Mouse (Mus musculus) liver, postnatal 0 days (tissue): Measurements from ENCODE around the gene C1ql4. TPM values are rescaled to one million over a fixed set of nuclear protein-coding genes. Genes with fewer than 3 reads are reported as not detected.

Experiments
- ATAC-seq: fragments of 200-750 bp; cut with Nextera tagmentation; 2 replicates; pipeline ENCODE4 v1.8.0; 2017; ENCODE audit warnings: mild to moderate bottlenecking, moderate library complexity
- DNase-seq: peaks from one replicate; pipeline ENCODE4 v3.0.0-alpha.2; 2016
- H3K27ac ChIP-seq: fragments of 300-500 bp; sonication (generic); 2 replicates; pipeline ENCODE4 v1.5.1; 2014; ENCODE audit warnings: antibody characterized with exemption, moderate library complexity, mild to moderate bottlenecking, low read depth
- H3K27me3 ChIP-seq: fragments of 300-500 bp; sonication (generic); 2 replicates; pipeline ENCODE4 v1.6.1; 2014; ENCODE audit warnings: low read length, control low read depth, mixed read lengths; ENCODE audit not compliant: insufficient read depth
- H3K36me3 ChIP-seq: fragments of 300-500 bp; sonication (generic); replicated peaks from 2 replicates; pipeline ENCODE4 v1.6.1; 2014; ENCODE audit warnings: mild to moderate bottlenecking, control low read depth, low read length, moderate library complexity, mixed read lengths; ENCODE audit not compliant: insufficient read depth
- H3K4me1 ChIP-seq: fragments of 300-500 bp; sonication (generic); 2 replicates; pipeline ENCODE4 v1.6.1; 2014; ENCODE audit warnings: antibody characterized with exemption, mild to moderate bottlenecking, control low read depth; ENCODE audit not compliant: insufficient read depth
- H3K4me2 ChIP-seq: fragments of 300-500 bp; sonication (generic); 2 replicates; pipeline ENCODE4 v1.6.1; 2014; ENCODE audit warnings: low read depth, mild to moderate bottlenecking, low read length, moderate library complexity, mixed read lengths
- H3K4me3 ChIP-seq: fragments of 300-500 bp; sonication (generic); 2 replicates; pipeline ENCODE4 v1.5.1; 2014; ENCODE audit warnings: low read depth, low read length
- H3K9ac ChIP-seq: fragments of 300-500 bp; sonication (generic); replicated peaks from 2 replicates; pipeline ENCODE4 v1.6.1; 2014; ENCODE audit warnings: mild to moderate bottlenecking, moderate library complexity
- H3K9me3 ChIP-seq: fragments of 300-500 bp; sonication (generic); 2 replicates; pipeline ENCODE4 v1.6.1; 2016; ENCODE audit warnings: mild to moderate bottlenecking, control low read depth, low read length, mixed read lengths
- CTCF ChIP-seq: sonication (generic); IDR thresholded peaks from 2 replicates; pipeline ENCODE4 v1.5.1; 2016; ENCODE audit warnings: antibody characterized with exemption, low read depth
- EP300 ChIP-seq: IDR thresholded peaks from 2 replicates; pipeline ENCODE4 v1.6.1; 2016; ENCODE audit warnings: antibody characterized with exemption, low read depth, mild to moderate bottlenecking
- WGBS: fragments of 180-500 bp; shearing (Covaris S2); extraction: QIAGEN DNeasy Blood & Tissue Kit; methylation state at CpG from one replicate; pipeline ENCODE4 v1.1.7; 2014; ENCODE audit not compliant: insufficient replicate concordance; 5-methylcytosine and 5-hydroxymethylcytosine counted together
- microRNA-seq: library from miRNA; unstranded; fragments of <30 nt; microRNA quantifications from one replicate; pipeline ENCODE4, GENCODE M21; 2016
- polyA plus RNA-seq: library from polyadenylated mRNA; unstranded; fragments of >200 nt; fragmentation: Nextera tagmentation; extraction: Ambion mirVana; gene quantifications from 2 replicates; pipeline ENCODE4 v1.2.1, GENCODE M21; 2015

Gene C1ql4
- polyA plus RNA-seq, 1 experiment from 2014 or later = 0.12 TPM

- TF ChIP-seq CTCF = peak; percentile 60
- no peak for TF ChIP-seq EP300
- 68% methylated on average over 26 of the region's 26 CpGs for WGBS
- Histone ChIP-seq H3K27ac (no peak overlapping the region), H3K9me3 (no peaks in the 10 kb centered on the region), H3K27me3 (no peaks in the 10 kb centered on the region), H3K4me1 (peaks cover 19% of the 10 kb centered on the region), H3K4me2 (no peak overlapping the region), H3K36me3 (peaks cover 27% of the 10 kb centered on the region), H3K4me3 (no peak overlapping the region), H3K9ac (no peak overlapping the region)
- ATAC-seq = no peak
- DNase-seq = peak; percentile 18
Measured at GRCm38 (mm10) chr15:99039996-99040919, 47.4 kb downstream of the C1ql4 start.

GRCm38 (mm10) chr15:99039306-99039705 lies 48.3 kb downstream of the C1ql4 start:
- TF ChIP-seq EP300 (no peak), CTCF (no peak)
- no peak overlapping the region for H3K9ac ChIP-seq
- no peak for ATAC-seq
- H3K27me3 ChIP-seq = no peaks in the 10 kb centered on the region
- peaks cover 37% of the 10 kb centered on the region for H3K36me3 ChIP-seq
- H3K27ac ChIP-seq = no peak overlapping the region
- no peaks in the 10 kb centered on the region for H3K9me3 ChIP-seq
- 79% methylated on average over 4 of the region's 4 CpGs for WGBS
- no peak overlapping the region for H3K4me2 ChIP-seq
- DNase-seq = no peak
- no peak overlapping the region for H3K4me3 ChIP-seq
- peaks cover 22% of the 10 kb centered on the region for H3K4me1 ChIP-seq

- TF ChIP-seq EP300 (no peak), CTCF (no peak)
- Histone ChIP-seq H3K27ac (no peak overlapping the region), H3K9me3 (no peaks in the 10 kb centered on the region), H3K27me3 (no peaks in the 10 kb centered on the region), H3K36me3 (peaks cover 39% of the 10 kb centered on the region), H3K4me2 (no peak overlapping the region), H3K4me3 (no peak overlapping the region), H3K4me1 (peaks cover 23% of the 10 kb centered on the region), H3K9ac (no peak overlapping the region)
- no peak for ATAC-seq
- no peak for DNase-seq
- 84% methylated on average over 5 of the region's 5 CpGs for WGBS
Measured at GRCm38 (mm10) chr15:99038797-99039196, 48.8 kb downstream of the C1ql4 start.

- Histone ChIP-seq H3K27me3 (no peaks in the 10 kb centered on the region), H3K4me2 (no peak overlapping the region), H3K36me3 (peaks cover 42% of the 10 kb centered on the region), H3K4me1 (peaks cover 27% of the 10 kb centered on the region), H3K9me3 (no peaks in the 10 kb centered on the region), H3K9ac (no peak overlapping the region), H3K4me3 (no peak overlapping the region), H3K27ac (no peak overlapping the region)
- 74% methylated on average over 1 of the region's 1 CpGs for WGBS
- TF ChIP-seq CTCF = no peak
- no peak for TF ChIP-seq EP300
- ATAC-seq (no peak), DNase-seq (no peak)
Measured at GRCm38 (mm10) chr15:99038025-99038424, 49.6 kb downstream of the C1ql4 start.

GRCm38 (mm10) chr15:99036249-99036905 lies 51.2 kb downstream of the C1ql4 start:
- Histone ChIP-seq H3K27me3 (no peaks in the 10 kb centered on the region), H3K4me3 (no peak overlapping the region), H3K4me2 (no peak overlapping the region), H3K4me1 (peaks cover 32% of the 10 kb centered on the region), H3K9me3 (no peaks in the 10 kb centered on the region), H3K9ac (no peak overlapping the region), H3K27ac (peak overlapping the region; percentile 29; the same call in 1 of the 2 replicates), H3K36me3 (peaks cover 51% of the 10 kb centered on the region)
- DNase-seq (no peak), ATAC-seq (no peak)
- no peak for TF ChIP-seq EP300
- no peak for TF ChIP-seq CTCF
- WGBS = 90% methylated on average over 8 of the region's 8 CpGs

GRCm38 (mm10) chr15:99035431-99035830 lies 52.2 kb downstream of the C1ql4 start:
- H3K9ac ChIP-seq = no peak overlapping the region
- DNase-seq (no peak), ATAC-seq (peak; percentile 28; the same call in 1 of the 2 replicates)
- WGBS = 69% methylated on average over 4 of the region's 4 CpGs
- peak overlapping the region; percentile 29; the same call in 1 of the 2 replicates for H3K27ac ChIP-seq
- no peaks in the 10 kb centered on the region for H3K9me3 ChIP-seq
- peaks cover 51% of the 10 kb centered on the region for H3K36me3 ChIP-seq
- H3K4me1 ChIP-seq = peaks cover 26% of the 10 kb centered on the region
- H3K4me3 ChIP-seq = no peak overlapping the region
- no peaks in the 10 kb centered on the region for H3K27me3 ChIP-seq
- no peak overlapping the region for H3K4me2 ChIP-seq
- TF ChIP-seq CTCF (no peak), EP300 (no peak)

Small RNA genes lying within 50 kb of the gene (microRNA-seq; reads per million reads assigned to microRNA genes)
- not detected for gene Mir6960

Other genes starting within 250 kb of the C1ql4 start
- 3.0 and 3.6 TPM in 2 replicates for gene Kmt2d, start 216.6 kb downstream of the C1ql4 start, polyA plus RNA-seq
- 1.4 and 1.8 TPM in 2 replicates for gene Rhebl1, start 193.3 kb downstream of the C1ql4 start, polyA plus RNA-seq
- gene Dhh, start 189.3 kb downstream of the C1ql4 start, polyA plus RNA-seq = 0.07 TPM in 1 of 2 replicates, not detected in the other
- gene Lmbr1l, start 169.6 kb downstream of the C1ql4 start, polyA plus RNA-seq = 4.9 and 5.1 TPM in 2 replicates
- 389 and 423 TPM in 2 replicates for gene Tuba1b, start 153.3 kb downstream of the C1ql4 start, polyA plus RNA-seq
- not detected in 2 replicates for gene Gm49450, start 134.3 kb downstream of the C1ql4 start, polyA plus RNA-seq
- 28.1 and 28.7 TPM in 2 replicates for gene Tuba1a, start 134.1 kb downstream of the C1ql4 start, polyA plus RNA-seq
- gene Tuba1c, start 57.9 kb downstream of the C1ql4 start, polyA plus RNA-seq = 149 and 152 TPM in 2 replicates
- gene Prph, start 32.6 kb downstream of the C1ql4 start, polyA plus RNA-seq = 0.53 and 0.85 TPM in 2 replicates
- gene Troap, start 13.2 kb downstream of the C1ql4 start, polyA plus RNA-seq = 5.6 and 6.7 TPM in 2 replicates
- gene Dnajc22, start 5.4 kb upstream of the C1ql4 start, polyA plus RNA-seq = 28.2 and 29.6 TPM in 2 replicates
- gene Spats2, start 38.1 kb upstream of the C1ql4 start, polyA plus RNA-seq = 4.0 and 4.7 TPM in 2 replicates
- 0.05 and 0.07 TPM in 2 replicates for gene Kcnh3, start 137.0 kb upstream of the C1ql4 start, polyA plus RNA-seq
- 25.1 and 27.2 TPM in 2 replicates for gene Mcrs1, start 164.1 kb upstream of the C1ql4 start, polyA plus RNA-seq
- 7.1 and 8.6 TPM in 2 replicates for gene Prpf40b, start 207.3 kb upstream of the C1ql4 start, polyA plus RNA-seq
- not detected in 2 replicates for gene Fam186b, start 208.1 kb upstream of the C1ql4 start, polyA plus RNA-seq